Mouse (Mus musculus): Measurements from ENCODE around the gene Fam221b. TPM values are rescaled to one million over a fixed set of nuclear protein-coding genes. Genes with fewer than 3 reads are reported as not detected.

Gene Fam221b
- 3.9 and 4.3 TPM in 2 replicates for polyA plus RNA-seq (2014; fragmentation: Nextera tagmentation; extraction: Ambion mirVana)

GRCm38 (mm10) chr4:43668782-43669427, at the start of gene Fam221b, which contains the start of gene Tmem8b:
Fam221b (minus strand) TSS chr4:43669145.
Tmem8b (plus strand) TSS chr4:43668971.
- peak; percentile 96 for ATAC-seq (ENCODE audit: low read depth)
- Histone ChIP-seq H3K36me3 (ENCODE audit: control insufficient read depth, insufficient read depth, low read length) (0 out of 2 replicates have a peak, but pooled peaks cover under 1% of the 10 kb centered on the region), H3K27ac (replicated peaks; ENCODE audit: low read depth, low read length) (peak within 1 kb of the TSS; percentile 75), H3K4me1 (ENCODE audit: control insufficient read depth, insufficient read depth, low read length) (peaks cover 19% of the 10 kb centered on the region; the same call in 1 of the 2 replicates), H3K4me3 (ENCODE audit: low read depth, low read length) (peak within 1 kb of the TSS; percentile 85), H3K9me3 (ENCODE audit: control insufficient read depth, low read length) (no peaks in the 10 kb centered on the region), H3K27me3 (replicated peaks; ENCODE audit: control insufficient read depth, insufficient read depth, low read length) (peaks cover 4% of the 10 kb centered on the region; the same call in 1 of the 2 replicates), H3K9ac (ENCODE audit: low read depth, low read length) (peak within 1 kb of the TSS; percentile 90), H3K4me2 (ENCODE audit: low read depth, low read length) (peak within 1 kb of the TSS; percentile 90)
- DNase-seq (ENCODE audit: low spot score) = peak; percentile 95
- 2% methylated on average over 30 of the region's 41 CpGs for WGBS

DNA sequence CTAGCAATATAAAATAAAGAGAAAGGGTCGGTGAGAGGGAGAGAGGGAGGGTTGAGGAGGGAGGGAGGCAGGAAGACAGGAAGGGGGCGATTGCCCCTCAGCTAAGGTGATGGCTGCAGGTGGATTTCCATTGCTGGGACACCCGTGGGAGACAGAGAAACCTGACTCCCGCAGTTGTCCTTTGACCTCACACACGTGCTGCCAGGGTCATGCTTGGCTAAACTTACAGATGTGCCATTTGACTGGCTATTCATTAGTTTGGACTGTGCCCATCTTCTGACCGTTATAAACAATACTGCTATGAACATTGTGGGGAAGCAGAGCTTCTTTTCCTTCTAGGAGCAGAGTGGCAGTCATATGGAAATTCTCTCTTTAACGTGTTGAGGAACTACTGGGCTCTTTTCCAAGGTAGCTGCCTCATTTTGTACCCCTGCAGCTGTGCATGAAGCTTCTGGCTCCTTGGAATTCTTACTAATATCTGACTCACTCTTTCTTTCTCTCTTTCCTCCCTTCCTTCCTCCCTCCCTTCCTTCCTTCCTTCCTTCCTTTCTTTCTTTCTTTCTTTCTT, 44.8 kb upstream of the Fam221b start:
- H3K4me2 ChIP-seq (ENCODE audit: low read depth, low read length) = no peak overlapping the region
- H3K4me1 ChIP-seq (ENCODE audit: control insufficient read depth, insufficient read depth, low read length) = no peaks in the 10 kb centered on the region
- no peak overlapping the region for H3K9ac ChIP-seq (ENCODE audit: low read depth, low read length)
- ATAC-seq (ENCODE audit: low read depth) (no peak), DNase-seq (ENCODE audit: low spot score) (peak; percentile 79)
- H3K4me3 ChIP-seq (ENCODE audit: low read depth, low read length) = no peak overlapping the region
- WGBS = 29% methylated on average over 7 of the region's 7 CpGs
- H3K27ac ChIP-seq (replicated peaks; ENCODE audit: low read depth, low read length) = no peak overlapping the region; the same call in 1 of the 2 replicates
- no peaks in the 10 kb centered on the region for H3K9me3 ChIP-seq (ENCODE audit: control insufficient read depth, low read length)
- no peaks in the 10 kb centered on the region for H3K27me3 ChIP-seq (replicated peaks; ENCODE audit: control insufficient read depth, insufficient read depth, low read length)
- no peaks in the 10 kb centered on the region for H3K36me3 ChIP-seq (ENCODE audit: control insufficient read depth, insufficient read depth, low read length)

- peak; percentile 65 for DNase-seq (ENCODE audit: low spot score)
- Histone ChIP-seq H3K36me3 (ENCODE audit: control insufficient read depth, insufficient read depth, low read length) (no peaks in the 10 kb centered on the region), H3K9me3 (ENCODE audit: control insufficient read depth, low read length) (no peaks in the 10 kb centered on the region), H3K4me2 (ENCODE audit: low read depth, low read length) (no peak overlapping the region), H3K4me1 (ENCODE audit: control insufficient read depth, insufficient read depth, low read length) (no peaks in the 10 kb centered on the region), H3K4me3 (ENCODE audit: low read depth, low read length) (no peak overlapping the region), H3K27me3 (replicated peaks; ENCODE audit: control insufficient read depth, insufficient read depth, low read length) (no peaks in the 10 kb centered on the region), H3K27ac (replicated peaks; ENCODE audit: low read depth, low read length) (no peak overlapping the region), H3K9ac (ENCODE audit: low read depth, low read length) (no peak overlapping the region)
- 0% methylated on average over 2 of the region's 2 CpGs for whole genome bisulfite sequencing
- ATAC-seq (ENCODE audit: low read depth) = no peak
Measured at GRCm38 (mm10) chr4:43711821-43712220, 42.9 kb upstream of the Fam221b start.

GRCm38 (mm10) chr4:43709869-43710268, 40.9 kb upstream of the Fam221b start, which contains the start of gene Olfr71:
Olfr71 (minus strand) TSS chr4:43710255.
- no peak for DNase-seq (ENCODE audit: low spot score)
- H3K27me3 ChIP-seq (replicated peaks; ENCODE audit: control insufficient read depth, insufficient read depth, low read length) = no peaks in the 10 kb centered on the region
- 78% methylated on average over 6 of the region's 6 CpGs for WGBS
- no peaks in the 10 kb centered on the region for H3K36me3 ChIP-seq (ENCODE audit: control insufficient read depth, insufficient read depth, low read length)
- no peak within 1 kb of the TSS for H3K4me2 ChIP-seq (ENCODE audit: low read depth, low read length)
- H3K4me3 ChIP-seq (ENCODE audit: low read depth, low read length) = no peak within 1 kb of the TSS
- H3K27ac ChIP-seq (replicated peaks; ENCODE audit: low read depth, low read length) = no peak within 1 kb of the TSS
- no peaks in the 10 kb centered on the region for H3K9me3 ChIP-seq (ENCODE audit: control insufficient read depth, low read length)
- no peak for ATAC-seq (ENCODE audit: low read depth)
- no peak within 1 kb of the TSS; the same call in 1 of the 2 replicates for H3K9ac ChIP-seq (ENCODE audit: low read depth, low read length)
- no peaks in the 10 kb centered on the region for H3K4me1 ChIP-seq (ENCODE audit: control insufficient read depth, insufficient read depth, low read length)

DNA sequence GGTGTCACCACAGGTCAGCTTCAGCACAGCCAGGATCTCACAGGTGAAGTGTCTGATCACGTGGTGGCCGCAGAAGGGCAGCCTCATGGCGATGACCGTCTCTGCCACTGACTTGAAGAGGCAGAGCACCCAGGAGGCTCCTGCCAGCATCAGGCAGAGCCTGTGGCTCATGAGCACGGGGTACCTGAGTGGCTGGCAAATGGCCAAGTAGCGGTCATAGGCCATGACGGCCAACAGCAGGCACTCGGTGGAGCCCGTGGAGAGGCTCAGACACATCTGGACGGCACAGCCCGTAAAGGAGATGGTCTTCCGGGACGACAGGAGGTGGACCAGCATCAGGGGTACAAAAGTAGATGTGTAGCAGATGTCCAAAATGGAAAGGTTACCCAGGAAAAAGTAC, 37.0 kb upstream of the Fam221b start:
- Histone ChIP-seq H3K9me3 (ENCODE audit: control insufficient read depth, low read length) (no peaks in the 10 kb centered on the region), H3K9ac (ENCODE audit: low read depth, low read length) (no peak overlapping the region), H3K27ac (replicated peaks; ENCODE audit: low read depth, low read length) (no peak overlapping the region), H3K4me3 (ENCODE audit: low read depth, low read length) (no peak overlapping the region), H3K27me3 (replicated peaks; ENCODE audit: control insufficient read depth, insufficient read depth, low read length) (no peaks in the 10 kb centered on the region), H3K36me3 (ENCODE audit: control insufficient read depth, insufficient read depth, low read length) (no peaks in the 10 kb centered on the region), H3K4me2 (ENCODE audit: low read depth, low read length) (no peak overlapping the region), H3K4me1 (ENCODE audit: control insufficient read depth, insufficient read depth, low read length) (no peaks in the 10 kb centered on the region)
- ATAC-seq (ENCODE audit: low read depth) = no peak
- DNase-seq (ENCODE audit: low spot score) = no peak
- 82% methylated on average over 13 of the region's 13 CpGs for WGBS

- H3K9me3 ChIP-seq (ENCODE audit: control insufficient read depth, low read length) = no peaks in the 10 kb centered on the region
- no peaks in the 10 kb centered on the region for H3K36me3 ChIP-seq (ENCODE audit: control insufficient read depth, insufficient read depth, low read length)
- H3K9ac ChIP-seq (ENCODE audit: low read depth, low read length) = no peak overlapping the region
- 88% methylated on average over 8 of the region's 8 CpGs for WGBS
- no peak overlapping the region for H3K4me2 ChIP-seq (ENCODE audit: low read depth, low read length)
- no peak for ATAC-seq (ENCODE audit: low read depth)
- no peaks in the 10 kb centered on the region for H3K4me1 ChIP-seq (ENCODE audit: control insufficient read depth, insufficient read depth, low read length)
- no peak overlapping the region for H3K27ac ChIP-seq (replicated peaks; ENCODE audit: low read depth, low read length)
- no peak for DNase-seq (ENCODE audit: low spot score)
- H3K27me3 ChIP-seq (replicated peaks; ENCODE audit: control insufficient read depth, insufficient read depth, low read length) = no peaks in the 10 kb centered on the region
- H3K4me3 ChIP-seq (ENCODE audit: low read depth, low read length) = no peak overlapping the region
Measured at GRCm38 (mm10) chr4:43703851-43704250, 34.9 kb upstream of the Fam221b start.

DNA sequence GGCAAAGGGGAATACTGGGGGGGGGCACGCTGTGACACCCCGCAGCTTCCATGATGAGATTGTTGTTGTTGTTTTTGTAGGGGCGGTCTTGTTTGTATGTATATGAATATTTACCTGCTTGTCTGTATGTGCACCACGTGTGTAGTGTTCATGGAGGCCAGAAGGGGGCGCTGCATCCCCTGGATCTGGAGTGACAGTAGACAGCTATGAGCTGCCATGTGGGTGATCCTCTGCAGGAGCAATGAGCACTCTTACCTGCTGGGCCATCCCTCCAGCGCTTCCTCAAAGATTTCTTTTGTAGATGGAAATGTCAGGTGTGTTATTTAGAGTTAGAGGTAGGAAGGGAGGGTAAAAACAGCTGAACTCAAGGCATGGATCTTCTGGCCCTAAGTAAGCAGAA, 34.5 kb upstream of the Fam221b start:
- H3K4me2 ChIP-seq (ENCODE audit: low read depth, low read length) = no peak overlapping the region
- H3K36me3 ChIP-seq (ENCODE audit: control insufficient read depth, insufficient read depth, low read length) = no peaks in the 10 kb centered on the region
- 69% methylated on average over 6 of the region's 6 CpGs for WGBS
- no peaks in the 10 kb centered on the region for H3K9me3 ChIP-seq (ENCODE audit: control insufficient read depth, low read length)
- no peak overlapping the region for H3K9ac ChIP-seq (ENCODE audit: low read depth, low read length)
- DNase-seq (ENCODE audit: low spot score) = no peak
- ATAC-seq (ENCODE audit: low read depth) = no peak
- no peak overlapping the region for H3K27ac ChIP-seq (replicated peaks; ENCODE audit: low read depth, low read length)
- no peak overlapping the region for H3K4me3 ChIP-seq (ENCODE audit: low read depth, low read length)
- H3K4me1 ChIP-seq (ENCODE audit: control insufficient read depth, insufficient read depth, low read length) = no peaks in the 10 kb centered on the region
- no peaks in the 10 kb centered on the region for H3K27me3 ChIP-seq (replicated peaks; ENCODE audit: control insufficient read depth, insufficient read depth, low read length)

GRCm38 (mm10) chr4:43700707-43701106, 31.8 kb upstream of the Fam221b start, which contains the start of gene Olfr70:
Olfr70 (minus strand) TSS chr4:43700807.
- 87% methylated on average over 6 of the region's 6 CpGs for WGBS
- no peak within 1 kb of the TSS for H3K27ac ChIP-seq (replicated peaks; ENCODE audit: low read depth, low read length)

More at GRCm38 (mm10) chr4:43700707-43701106, 31.8 kb upstream of the Fam221b start, which contains the start of gene Olfr70:
- H3K4me2 ChIP-seq (ENCODE audit: low read depth, low read length) = no peak within 1 kb of the TSS
- no peak within 1 kb of the TSS for H3K9ac ChIP-seq (ENCODE audit: low read depth, low read length)
- H3K4me1 ChIP-seq (ENCODE audit: control insufficient read depth, insufficient read depth, low read length) = no peaks in the 10 kb centered on the region
- no peaks in the 10 kb centered on the region for H3K9me3 ChIP-seq (ENCODE audit: control insufficient read depth, low read length)
- H3K4me3 ChIP-seq (ENCODE audit: low read depth, low read length) = no peak within 1 kb of the TSS
- ATAC-seq (ENCODE audit: low read depth) (no peak), DNase-seq (ENCODE audit: low spot score) (no peak)
- H3K27me3 ChIP-seq (replicated peaks; ENCODE audit: control insufficient read depth, insufficient read depth, low read length) = no peaks in the 10 kb centered on the region
- no peaks in the 10 kb centered on the region for H3K36me3 ChIP-seq (ENCODE audit: control insufficient read depth, insufficient read depth, low read length)

Measured in embryonic facial prominence, embryonic 14.5 days (tissue).